Mouse (Mus musculus): ENCODE results near the gene 1500009C09Rik.

GRCm38 (mm10) chr15:82307107-82307506, 54.9 kb downstream of the 1500009C09Rik start:
- TF ChIP-seq USF1 (IDR thresholded peaks at IDR 0.05; ENCODE audit: low read depth), result no peak
- TF ChIP-seq MYOG (IDR thresholded peaks at IDR 0.05; ENCODE audit: control insufficient read depth in 1 of 3, insufficient read depth in 1 of 3, insufficient read length in 2 of 3, low read depth in 2 of 3), result no peak
- no peak for TF ChIP-seq TCF12 (IDR thresholded peaks at IDR 0.05; ENCODE audit: insufficient read depth, poor library complexity, severe bottlenecking)

All from myocyte (in vitro differentiated cells).